Mouse (Mus musculus): ENCODE data around the gene Prpf6. TPM values are rescaled to one million over a fixed set of nuclear protein-coding genes. Genes with fewer than 3 reads are reported as not detected.

Prpf6 gene
- total and polyA plus RNA-seq, 3 experiments = 28.3 to 53.8 (median 48.1) TPM

DNA sequence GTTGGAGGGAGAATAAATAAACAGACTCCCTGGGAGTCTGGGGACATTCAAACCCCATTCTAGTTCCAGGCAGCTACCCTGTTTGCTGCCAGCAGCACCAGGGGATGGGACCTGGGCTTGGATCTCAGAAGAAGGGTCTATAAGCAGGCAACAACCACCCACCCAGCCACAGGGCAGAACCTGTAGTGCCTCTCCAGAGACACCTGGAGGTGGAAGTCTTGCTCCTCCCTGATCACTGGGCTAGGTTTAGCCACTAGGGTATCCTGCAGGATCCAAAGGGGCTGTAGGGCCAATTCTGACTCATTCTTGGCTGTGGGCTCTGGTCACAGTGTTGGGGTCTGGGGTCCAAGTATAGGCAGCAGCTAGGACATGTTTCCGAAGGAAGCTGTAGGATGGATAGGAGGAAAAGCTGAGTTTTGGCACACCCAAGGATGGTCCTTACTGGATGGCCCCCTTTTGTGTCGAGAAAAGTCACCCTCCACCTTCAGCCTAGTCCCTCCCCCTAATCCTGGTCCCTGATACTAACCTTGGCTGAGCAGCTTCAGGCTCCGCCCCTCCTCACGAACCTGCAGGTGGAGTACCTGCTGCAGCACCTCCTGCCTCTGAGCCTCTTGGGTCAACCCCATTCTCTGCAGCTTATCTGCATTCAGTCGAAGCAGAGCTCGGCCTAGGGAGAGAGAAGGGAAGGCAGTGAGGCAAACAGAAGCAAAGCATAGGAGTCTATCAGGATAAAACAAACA is 4.7 kb downstream of the Prpf6 start:
- Histone ChIP-seq H3K36me3 (replicated peaks in 1 of 2; ENCODE audit: control insufficient read depth in 1 of 2, insufficient read depth in 1 of 2, low read length in 1 of 2) (no peaks in the 10 kb centered on the region), H3K9me3 (replicated peaks; ENCODE audit: low read length) (no peaks in the 10 kb centered on the region), H3K27me3 (replicated peaks) (peaks cover 18% of the 10 kb centered on the region), H3K27ac (ENCODE audit: insufficient read depth, low read depth) (no peak overlapping the region), H3K4me2 (ENCODE audit: insufficient read depth, low read depth, poor library complexity, severe bottlenecking) (no peak overlapping the region), H3K4me3 (replicated peaks in 1 of 3; ENCODE audit: low read depth in 2 of 3, low read length in 2 of 3, poor library complexity in 1 of 3) (no peak overlapping the region), H3K79me2 (replicated peaks; ENCODE audit: control insufficient read depth, extremely low read depth, insufficient read depth, poor library complexity, severe bottlenecking) (peaks cover 1% of the 10 kb centered on the region), H3K9ac (ENCODE audit: insufficient read depth, low read depth) (no peak overlapping the region), H3K4me1 (ENCODE audit: control insufficient read depth in 1 of 2, insufficient read depth in 2 of 2) (peaks cover 9 to 22% of the 10 kb centered on the region in 2 experiments)
- dilution Hi-C loops (cut with MboI; ENCODE audit: extremely low pct_ligation_motif_present, extremely low pct_unique_long_range_greater_than_20kb, low sequenced_read_pairs) = no loop called here
- no peak for TF ChIP-seq IRF4 (IDR thresholded peaks at IDR 0.05; ENCODE audit: low read depth, low read length)
- TF ChIP-seq E2F4 (IDR thresholded peaks at IDR 0.05; ENCODE audit: insufficient replicate concordance, low read depth, low read length) = no peak
- TF ChIP-seq TCF12 (IDR thresholded peaks at IDR 0.05; ENCODE audit: low read depth, low read length) = no peak
- no peak for DNase-seq (ENCODE audit: extremely low read depth)
- in situ Hi-C loops (cut with MboI; ENCODE audit: low pct_ligation_motif_present, low pct_unique_long_range_greater_than_20kb, low sequenced_read_pairs) = no loop called here

DNA sequence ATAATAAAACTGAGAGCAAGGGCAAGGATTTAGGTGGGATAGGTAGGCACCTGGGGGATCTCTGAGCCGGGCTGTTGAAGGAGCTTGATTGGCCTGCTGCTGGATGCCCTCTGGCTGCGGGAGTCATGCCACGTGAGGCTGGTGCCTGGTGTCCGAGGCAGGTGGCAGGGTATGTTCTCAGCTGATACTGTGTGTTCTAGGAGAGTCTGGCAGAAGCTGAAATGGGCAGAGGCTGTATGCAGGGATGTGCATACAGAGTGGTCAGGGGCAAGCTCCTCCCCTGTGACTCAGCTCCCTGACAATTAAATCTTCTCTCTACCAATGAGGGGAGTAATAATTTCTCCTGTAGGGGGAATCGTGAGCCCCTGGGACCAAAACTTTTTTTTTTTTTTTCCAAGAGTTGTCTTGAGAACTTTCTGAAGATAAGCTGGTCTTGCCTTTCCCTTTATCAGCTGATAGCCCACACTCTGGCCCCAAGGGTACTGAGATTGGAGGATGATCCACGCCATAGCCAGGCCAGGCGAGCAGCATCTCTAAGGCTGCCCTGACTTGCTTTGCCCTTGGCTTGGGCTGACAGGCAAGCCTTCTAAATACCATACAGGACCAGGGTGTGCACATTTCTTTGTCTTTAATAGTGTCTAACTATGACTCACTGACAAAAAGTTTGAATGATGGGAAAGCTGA is 5.9 kb downstream of the Prpf6 start:
- dilution Hi-C loops (cut with MboI; ENCODE audit: extremely low pct_ligation_motif_present, extremely low pct_unique_long_range_greater_than_20kb, low sequenced_read_pairs) (no loop called here), in situ Hi-C loops (cut with MboI; ENCODE audit: low pct_ligation_motif_present, low pct_unique_long_range_greater_than_20kb, low sequenced_read_pairs) (no loop called here)
- H3K79me2 ChIP-seq (replicated peaks; ENCODE audit: control insufficient read depth, extremely low read depth, insufficient read depth, poor library complexity, severe bottlenecking) = peaks cover 12% of the 10 kb centered on the region
- H3K27ac ChIP-seq (ENCODE audit: insufficient read depth, low read depth) = no peak overlapping the region
- no peaks in the 10 kb centered on the region for H3K36me3 ChIP-seq (replicated peaks in 1 of 2; ENCODE audit: control insufficient read depth in 1 of 2, insufficient read depth in 1 of 2, low read length in 1 of 2)
- no peak overlapping the region for H3K4me3 ChIP-seq (replicated peaks in 1 of 3; ENCODE audit: low read depth in 2 of 3, low read length in 2 of 3, poor library complexity in 1 of 3)
- peaks cover 7 to 26% of the 10 kb centered on the region in 2 experiments; a peak in 3 of 4 replicates for H3K4me1 ChIP-seq (ENCODE audit: control insufficient read depth in 1 of 2, insufficient read depth in 2 of 2)
- H3K9ac ChIP-seq (ENCODE audit: insufficient read depth, low read depth) = no peak overlapping the region
- peaks cover 18% of the 10 kb centered on the region for H3K27me3 ChIP-seq (replicated peaks)
- H3K9me3 ChIP-seq (replicated peaks; ENCODE audit: low read length) = no peaks in the 10 kb centered on the region
- DNase-seq (ENCODE audit: extremely low read depth) = no peak
- TF ChIP-seq ZNF384 (IDR thresholded peaks at IDR 0.05; ENCODE audit: low read depth, low read length) = peak; percentile 81
- no peak for TF ChIP-seq MAFK (IDR thresholded peaks at IDR 0.05; ENCODE audit: insufficient replicate concordance, low read length)
- H3K4me2 ChIP-seq (ENCODE audit: insufficient read depth, low read depth, poor library complexity, severe bottlenecking) = no peak overlapping the region

- DNase-seq (ENCODE audit: extremely low read depth) = no peak
- peaks cover 18% of the 10 kb centered on the region for H3K27me3 ChIP-seq (replicated peaks)
- dilution Hi-C loops (cut with MboI; ENCODE audit: extremely low pct_ligation_motif_present, extremely low pct_unique_long_range_greater_than_20kb, low sequenced_read_pairs) = no loop called here
- H3K9ac ChIP-seq (ENCODE audit: insufficient read depth, low read depth) = peak within 1 kb of the TSS; percentile 65
- in situ Hi-C loops (cut with MboI; ENCODE audit: low pct_ligation_motif_present, low pct_unique_long_range_greater_than_20kb, low sequenced_read_pairs) = no loop called here
- H3K4me3 ChIP-seq (replicated peaks in 1 of 3; ENCODE audit: low read depth in 2 of 3, low read length in 2 of 3, poor library complexity in 1 of 3) = peak within 1 kb of the TSS; percentile 41 to 83 (median 53)
- no peaks in the 10 kb centered on the region for H3K9me3 ChIP-seq (replicated peaks; ENCODE audit: low read length)
- peaks cover 7 to 33% of the 10 kb centered on the region in 2 experiments; a peak in 3 of 4 replicates for H3K4me1 ChIP-seq (ENCODE audit: control insufficient read depth in 1 of 2, insufficient read depth in 2 of 2)
- H3K79me2 ChIP-seq (replicated peaks; ENCODE audit: control insufficient read depth, extremely low read depth, insufficient read depth, poor library complexity, severe bottlenecking) = peaks cover 17% of the 10 kb centered on the region
- peak within 1 kb of the TSS; percentile 85; the same call in 1 of the 2 replicates for H3K4me2 ChIP-seq (ENCODE audit: insufficient read depth, low read depth, poor library complexity, severe bottlenecking)
- peak within 1 kb of the TSS; percentile 65 for H3K27ac ChIP-seq (ENCODE audit: insufficient read depth, low read depth)
- H3K36me3 ChIP-seq (replicated peaks in 1 of 2; ENCODE audit: control insufficient read depth in 1 of 2, insufficient read depth in 1 of 2, low read length in 1 of 2) = peaks cover 0 to 1% of the 10 kb centered on the region in 2 experiments
- no peak for TF ChIP-seq CHD2 (IDR thresholded peaks at IDR 0.05; ENCODE audit: low read length)
- TF ChIP-seq SMC3 (IDR thresholded peaks at IDR 0.05; ENCODE audit: low read depth, low read length) = no peak
- peak; percentile 56 for TF ChIP-seq POLR2A (IDR thresholded peaks at IDR 0.05; ENCODE audit: low read depth, low read length)
- TF ChIP-seq TBP (conservative IDR thresholded peaks at IDR 0.05; ENCODE audit: low read depth, low read length) = no peak
- TF ChIP-seq RCOR1 (conservative IDR thresholded peaks at IDR 0.05; ENCODE audit: low read depth, low read length) = no peak
- TF ChIP-seq NELFE (IDR thresholded peaks at IDR 0.05; ENCODE audit: low read depth, low read length) = peak; percentile 41; the same call in 1 of the 2 replicates
- peak; percentile 74 for TF ChIP-seq NRF1 (IDR thresholded peaks at IDR 0.05; ENCODE audit: low read depth, low read length)
- TF ChIP-seq ZC3H11A (IDR thresholded peaks at IDR 0.05; ENCODE audit: low read depth, low read length) = no peak
- TF ChIP-seq ZMIZ1 (IDR thresholded peaks at IDR 0.05; ENCODE audit: low read depth, low read length) = no peak; the same call in 1 of the 2 replicates
- peak; percentile 81 for TF ChIP-seq UBTF (IDR thresholded peaks at IDR 0.05; ENCODE audit: low read depth, low read length)
- TF ChIP-seq USF1 (IDR thresholded peaks at IDR 0.05; ENCODE audit: low read depth, low read length) = no peak
- TF ChIP-seq MXI1 (IDR thresholded peaks at IDR 0.05; ENCODE audit: low read depth, low read length) = peak; percentile 30; the same call in 1 of the 2 replicates
- peak; percentile 63 for TF ChIP-seq ELF1 (IDR thresholded peaks at IDR 0.05; ENCODE audit: low read depth, low read length)
- no peak for TF ChIP-seq BHLHE40 (IDR thresholded peaks at IDR 0.05; ENCODE audit: low read depth, low read length)
- no peak for TF ChIP-seq RAD21 (IDR thresholded peaks at IDR 0.05; ENCODE audit: low read depth, low read length)
- TF ChIP-seq MEF2A (IDR thresholded peaks at IDR 0.05; ENCODE audit: borderline replicate concordance, low read depth, low read length) = no peak
Observed at GRCm38 (mm10) chr2:181598454-181599351, 7.0 kb downstream of the Prpf6 start, which contains the start of gene Samd10. TSS of gene Samd10 (minus strand) at chr2:181599212.
